Mouse (Mus musculus) T-helper 2 cell (primary cell): ENCODE measurements around the gene Fam196a.

Source experiments
- in situ Hi-C: fragments of 300-600 bp; cut with MboI, MseI; formaldehyde crosslinking; loops from one replicate; pipeline ENCODE4 v1.15.1; 2025; ENCODE audit warnings: high pct_unique_total_duplicates

The Fam196a gene

DNA sequence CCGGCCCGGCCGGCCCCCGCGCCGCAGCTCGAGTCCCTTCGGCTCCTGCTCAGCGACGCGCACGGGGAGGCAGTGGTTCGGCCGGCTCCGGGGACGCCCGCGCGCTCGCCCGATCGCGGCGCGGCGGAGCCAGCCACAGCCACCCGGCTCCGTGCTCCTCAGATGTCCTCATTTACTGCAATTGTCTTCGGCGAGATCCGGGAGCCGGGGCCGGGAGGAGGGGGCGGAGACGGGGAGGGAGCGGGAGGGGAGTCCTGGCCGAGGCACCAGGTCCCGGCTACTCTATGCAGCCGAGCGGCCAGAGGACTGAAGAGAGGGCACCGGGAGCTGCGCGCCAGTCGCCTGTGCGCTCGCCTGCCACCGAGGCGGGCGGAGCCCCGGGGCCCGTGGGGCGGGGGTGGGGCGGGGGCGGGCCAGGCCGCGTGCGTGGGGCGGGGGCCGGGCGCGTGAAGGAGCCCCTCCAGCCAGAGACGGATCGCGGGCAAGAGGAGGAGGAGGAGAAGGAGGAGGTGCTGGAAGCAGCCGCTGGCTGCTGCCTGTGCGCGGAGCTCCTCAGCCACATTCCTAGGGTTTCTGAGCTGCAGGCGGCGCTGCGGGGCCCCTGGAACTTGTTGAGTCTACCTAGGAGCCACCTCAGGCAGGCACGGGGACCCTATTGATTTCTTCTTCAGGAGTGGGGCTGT lies at the start of gene Fam196a:
Gene Fam196a, minus strand, starts transcription at position 504 of the 683 bp plus-strand sequence.
- in situ Hi-C loops = no loop called here

DNA sequence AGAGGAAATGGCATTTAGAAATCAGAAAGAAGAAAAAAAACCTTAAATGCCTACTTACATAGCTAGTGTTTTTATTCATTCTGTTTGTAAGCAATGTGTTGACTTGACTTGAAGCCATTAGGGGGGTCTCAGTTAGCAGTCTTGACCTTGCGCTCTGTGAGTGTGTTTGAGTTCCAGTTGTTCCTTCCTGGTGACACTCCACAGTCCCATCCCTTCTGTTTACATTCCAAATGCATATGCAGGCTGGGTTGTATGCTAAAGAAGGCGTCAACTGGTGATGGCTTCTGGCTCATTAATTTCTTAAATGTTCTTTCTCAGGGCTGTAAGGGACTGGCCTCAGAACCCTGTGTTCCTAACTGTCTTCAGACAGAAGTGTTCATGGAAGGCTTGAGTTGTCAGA lies 23.4 kb upstream of the Fam196a start:
- in situ Hi-C loops = no loop called here

DNA sequence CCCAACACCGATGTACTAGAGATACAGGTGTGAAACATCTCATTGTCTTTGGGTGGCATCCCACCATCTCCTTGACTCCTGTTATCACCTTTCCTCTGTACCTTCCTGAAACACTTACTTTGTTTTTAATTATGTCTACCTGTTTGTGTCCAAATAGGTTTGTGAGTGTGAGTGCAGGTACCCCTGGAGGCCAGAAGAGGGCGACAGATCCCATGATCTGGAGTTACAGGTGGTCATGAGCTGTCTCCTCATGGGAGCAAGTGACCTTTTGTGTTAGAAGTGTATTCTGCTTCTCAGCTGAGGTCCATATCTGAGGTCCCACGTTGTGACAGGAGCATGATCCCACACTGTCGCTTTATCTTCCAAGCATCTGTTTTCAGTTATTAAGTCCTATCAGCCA lies 22.6 kb upstream of the Fam196a start:
- in situ Hi-C loops = no loop called here

DNA sequence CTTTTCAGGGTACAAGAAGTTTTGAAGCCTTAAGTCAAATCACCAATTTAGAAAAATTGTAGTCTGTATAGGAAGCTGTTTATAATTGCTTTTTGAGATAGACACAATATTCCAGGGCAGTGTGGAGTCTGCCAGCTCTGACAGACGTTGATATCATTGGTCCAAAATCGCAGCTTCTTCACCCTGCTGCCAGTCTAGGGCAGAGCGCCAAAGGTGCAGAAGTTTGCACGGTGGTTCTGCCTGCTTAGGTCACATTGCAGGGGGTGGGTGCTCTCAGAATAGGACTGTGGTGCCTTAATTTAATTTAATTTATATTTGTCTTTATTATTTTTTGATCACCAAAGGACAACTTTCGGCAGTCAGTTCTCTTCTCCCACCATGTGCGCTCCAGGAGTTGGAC lies 20.9 kb upstream of the Fam196a start:
- in situ Hi-C loops = no loop called here

DNA sequence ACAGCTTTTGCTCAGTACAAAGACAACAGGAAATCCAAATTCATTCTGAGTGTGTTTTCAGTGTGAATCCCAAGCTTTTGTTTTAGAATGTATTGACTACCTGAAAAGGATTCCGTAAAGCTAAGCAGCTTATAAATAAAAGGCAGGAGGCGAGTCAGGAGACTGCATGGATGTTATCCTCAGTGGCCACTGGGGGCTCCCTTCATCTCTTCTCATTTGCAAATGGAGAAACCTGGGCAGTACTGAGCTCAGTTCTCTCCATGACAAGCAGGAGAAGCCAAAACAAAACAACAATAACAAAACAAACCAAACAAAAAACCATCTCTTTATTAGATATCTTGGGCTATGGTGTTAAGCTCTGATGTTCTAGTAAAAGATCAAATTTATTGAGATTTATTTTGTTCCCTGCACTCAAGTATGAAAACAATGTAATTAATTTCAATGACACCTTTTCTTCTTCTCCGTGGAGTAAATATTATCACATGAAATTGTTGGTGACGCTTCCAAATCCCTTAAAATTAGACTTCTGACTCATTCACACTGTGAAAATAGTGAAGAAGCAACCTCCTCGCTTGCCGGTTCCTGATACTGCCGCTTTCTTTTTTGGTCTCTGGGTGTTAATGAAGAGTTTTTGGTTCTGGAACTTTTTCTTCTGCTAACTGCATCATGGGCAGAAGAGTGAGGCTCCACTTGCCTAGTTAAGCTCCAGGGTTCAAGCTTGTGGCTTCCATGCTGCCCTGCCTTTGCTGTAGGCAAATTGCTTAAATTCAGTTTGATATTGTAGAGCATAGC lies 7.9 kb upstream of the Fam196a start:
- in situ Hi-C loops = no loop called here

DNA sequence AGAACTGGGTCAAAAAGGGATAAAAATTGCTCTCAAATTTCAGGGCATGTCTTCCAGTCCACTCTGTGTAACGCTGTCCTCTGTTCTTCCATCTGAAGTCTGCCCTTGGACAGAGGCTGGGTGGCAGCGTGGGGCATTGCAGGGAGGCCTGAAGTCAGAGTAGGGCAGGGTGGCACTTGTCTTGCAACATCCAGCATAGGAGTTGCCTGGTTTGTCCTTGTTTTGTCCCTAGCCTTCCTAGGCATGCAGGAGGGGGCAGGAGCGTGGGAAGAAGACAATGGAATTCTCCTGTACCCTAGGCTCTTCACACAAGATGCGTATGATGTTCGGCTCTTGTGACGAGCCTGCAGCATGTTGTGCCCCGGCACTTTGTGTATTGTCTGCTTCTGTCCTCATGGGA lies 5.5 kb upstream of the Fam196a start:
- in situ Hi-C loops = no loop called here

DNA sequence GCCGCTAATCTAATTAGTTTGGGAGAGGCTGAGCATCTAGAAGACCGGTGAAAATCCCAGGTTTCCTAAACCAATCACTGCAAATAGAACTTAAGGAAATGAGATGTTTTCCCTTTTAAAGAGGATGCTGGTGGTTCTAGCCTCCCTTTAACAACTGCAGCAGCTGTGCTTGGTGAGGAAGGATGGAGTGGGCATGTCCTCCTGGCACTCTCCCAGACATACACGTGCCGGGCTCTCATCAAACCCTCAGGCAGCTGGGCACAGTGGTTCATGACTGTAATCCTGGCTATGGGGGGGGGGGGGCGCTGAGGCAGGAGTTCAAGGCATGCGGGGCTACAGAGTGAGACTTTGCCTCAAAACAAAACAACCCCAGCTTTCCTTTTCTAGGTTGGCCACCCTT lies 4.8 kb upstream of the Fam196a start:
- in situ Hi-C loops = no loop called here

DNA sequence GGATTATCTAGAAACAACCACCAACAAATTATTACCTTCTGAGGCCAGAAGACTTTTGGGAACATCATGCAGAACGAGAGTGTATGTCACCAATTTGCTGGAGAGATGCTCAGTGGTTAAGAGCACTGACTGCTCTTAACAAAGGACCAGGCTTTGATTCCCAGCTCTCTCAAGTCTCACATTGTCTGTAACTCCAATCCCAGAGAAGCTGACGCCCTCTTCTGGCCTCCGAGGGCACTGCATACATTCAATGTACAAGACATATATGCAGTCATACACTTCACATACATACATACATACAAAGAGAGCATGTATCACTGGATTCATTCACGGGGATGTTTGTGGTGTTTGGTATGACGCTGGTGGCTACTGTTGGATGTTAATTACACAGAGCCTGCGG lies 3.7 kb upstream of the Fam196a start:
- in situ Hi-C loops = no loop called here

DNA sequence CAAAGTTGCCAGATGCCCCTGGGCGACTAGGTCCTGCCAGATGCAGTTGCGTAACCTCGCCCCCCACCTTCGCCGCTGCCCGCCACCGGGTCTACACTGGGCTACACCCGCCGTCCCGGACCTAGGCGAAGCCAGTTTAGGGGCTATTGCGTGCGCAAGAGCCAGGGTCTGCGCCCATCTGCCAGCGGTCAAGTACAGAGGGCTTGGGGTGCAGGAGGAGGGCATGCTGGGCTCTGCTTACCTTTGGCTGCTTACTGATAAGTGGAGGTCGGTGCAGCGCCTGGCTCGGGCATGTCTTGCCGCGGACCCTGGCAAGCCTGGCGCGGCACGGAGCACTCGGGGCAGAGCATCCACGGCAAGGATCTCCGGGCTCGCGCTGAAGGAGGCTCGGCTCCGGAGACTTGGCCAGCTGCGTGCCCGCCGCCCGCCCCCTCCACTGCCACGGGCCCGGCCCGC lies 731 bp downstream of the Fam196a start:
- in situ Hi-C loops = no loop called here

DNA sequence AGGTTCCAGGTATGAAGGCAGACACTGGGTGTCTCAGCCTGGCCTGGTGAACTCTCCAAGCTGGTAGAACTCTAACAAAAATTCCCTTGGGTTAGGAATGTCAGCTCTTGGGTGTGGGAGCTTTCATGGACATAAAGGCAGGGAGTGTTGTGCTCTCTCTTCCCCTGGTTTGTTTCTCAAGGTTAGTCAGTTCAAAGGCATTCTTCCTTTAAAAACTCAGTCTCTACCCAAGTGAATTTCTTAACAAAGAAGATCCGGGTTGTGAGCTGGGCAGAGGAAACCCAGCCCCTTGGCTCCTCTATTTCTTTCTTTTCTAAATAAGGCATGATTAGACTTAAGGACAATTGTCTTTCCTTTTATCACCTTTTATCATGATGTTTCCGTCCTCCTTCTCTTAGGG lies 6.3 kb downstream of the Fam196a start:
- in situ Hi-C loops = no loop called here

DNA sequence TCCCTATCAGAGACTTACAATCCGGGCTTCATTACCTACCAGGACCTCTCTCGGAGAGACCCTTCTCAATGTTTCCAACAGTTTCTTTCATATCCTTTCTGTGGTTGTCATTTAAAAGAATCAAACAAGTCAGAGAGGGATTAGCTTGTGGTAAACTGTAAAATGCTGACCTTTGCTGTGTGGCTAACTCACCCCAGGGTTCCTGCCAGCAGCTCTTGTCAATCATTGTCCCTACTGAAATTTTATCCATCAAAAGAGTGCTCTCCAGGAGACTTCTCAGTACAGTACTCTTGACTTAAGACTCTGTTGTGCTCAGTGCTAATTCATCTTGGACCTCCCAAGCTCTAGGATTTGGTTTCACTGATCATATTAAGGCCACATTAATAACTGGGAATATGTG lies 36.2 kb downstream of the Fam196a start:
- in situ Hi-C loops = no loop called here

DNA sequence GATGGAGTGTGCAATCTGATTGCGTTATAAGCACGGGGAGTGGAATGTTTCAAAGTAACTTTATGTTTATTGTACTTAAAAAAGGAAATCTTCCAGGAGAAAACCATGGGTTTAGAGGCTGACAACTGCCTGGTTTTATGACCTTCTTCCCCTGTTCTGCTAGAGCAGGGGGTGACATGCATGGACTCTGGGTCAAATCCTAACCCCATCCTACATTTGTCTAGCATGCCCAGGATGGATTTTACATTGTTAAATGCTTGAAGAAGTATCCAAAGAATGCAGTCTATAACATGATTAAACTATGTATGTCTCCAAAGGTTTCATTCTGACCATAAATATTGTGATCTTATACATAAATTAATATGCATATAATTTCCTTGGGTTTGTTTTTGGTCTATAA lies 38.8 kb downstream of the Fam196a start:
- in situ Hi-C loops = no loop called here

DNA sequence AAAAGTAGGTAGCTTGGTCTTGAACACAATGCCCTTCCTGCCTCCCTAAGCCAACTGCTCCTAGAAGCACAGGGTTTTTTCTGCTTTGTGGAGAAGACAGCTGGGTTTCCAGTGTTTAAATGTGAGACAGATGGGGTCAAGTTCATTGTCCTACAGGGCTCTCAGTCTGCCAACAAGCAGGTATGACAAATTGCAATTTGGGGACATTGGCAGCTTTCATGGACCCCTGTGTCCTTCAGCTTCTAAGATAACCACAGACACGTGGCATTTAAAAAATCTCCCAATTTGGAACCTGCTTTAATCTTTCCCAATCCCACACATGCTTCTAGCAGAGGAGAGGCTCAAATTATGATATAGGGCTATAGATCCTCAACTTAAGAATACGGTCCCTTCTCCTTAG lies 43.6 kb downstream of the Fam196a start:
- in situ Hi-C loops = no loop called here

DNA sequence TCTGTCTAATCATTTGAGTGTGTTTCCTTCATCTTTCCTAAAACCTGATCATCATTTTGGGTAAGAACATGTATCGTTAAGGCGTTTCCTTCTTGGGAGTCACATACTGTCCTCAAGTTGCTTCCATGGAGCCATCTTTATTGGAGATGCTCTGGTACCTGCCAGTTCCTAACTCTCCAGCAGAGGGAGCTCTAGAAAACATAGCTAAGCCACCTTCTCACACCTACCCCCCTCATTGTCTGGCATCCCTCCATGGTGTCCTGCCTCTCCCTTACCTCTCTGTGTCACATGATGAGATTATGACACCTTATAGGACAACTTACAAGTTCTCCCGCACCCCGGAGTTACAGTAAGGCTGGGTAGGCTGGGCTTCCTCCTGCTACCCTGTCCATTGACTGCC lies 45.3 kb downstream of the Fam196a start:
- in situ Hi-C loops = no loop called here

DNA sequence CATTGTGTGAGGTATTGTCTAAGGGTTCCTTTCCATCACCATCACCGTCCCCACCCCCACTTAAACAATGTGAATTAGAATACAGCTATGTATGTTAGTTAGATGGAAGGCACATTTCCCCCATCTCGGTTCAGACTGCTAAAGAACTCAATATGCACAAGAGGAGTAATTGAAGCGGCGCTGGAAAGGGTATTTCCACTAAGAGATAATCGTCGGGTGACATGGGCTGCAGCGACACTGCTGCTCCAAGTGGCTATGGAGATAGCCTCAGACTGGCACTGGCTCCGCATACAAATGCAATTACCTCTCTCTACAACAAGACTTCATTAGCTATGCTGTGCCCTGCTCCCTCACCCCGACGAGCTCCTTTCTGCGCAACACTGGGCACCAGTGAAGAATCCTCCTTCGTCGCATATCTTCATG lies 45.8 kb downstream of the Fam196a start:
- in situ Hi-C loops = no loop called here

DNA sequence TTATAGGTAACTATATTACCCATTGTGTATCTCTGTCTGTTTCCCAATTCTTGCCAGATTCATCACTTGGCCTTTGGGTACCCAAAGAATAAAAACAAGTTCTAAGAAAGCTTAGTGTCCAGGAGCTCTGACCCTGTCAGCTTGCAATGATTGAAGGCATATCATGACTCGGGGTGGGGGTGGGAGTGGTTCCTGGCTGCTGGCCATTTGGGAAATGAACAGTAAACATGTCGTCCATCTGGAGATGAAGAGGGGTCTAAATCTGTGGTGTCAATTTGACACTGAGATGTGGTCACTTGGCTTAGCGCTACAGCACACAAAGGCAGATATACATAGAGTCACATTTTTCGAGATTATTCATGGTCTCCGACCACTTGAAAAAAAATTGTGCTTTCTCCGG lies 54.7 kb downstream of the Fam196a start:
- in situ Hi-C loops = no loop called here

DNA sequence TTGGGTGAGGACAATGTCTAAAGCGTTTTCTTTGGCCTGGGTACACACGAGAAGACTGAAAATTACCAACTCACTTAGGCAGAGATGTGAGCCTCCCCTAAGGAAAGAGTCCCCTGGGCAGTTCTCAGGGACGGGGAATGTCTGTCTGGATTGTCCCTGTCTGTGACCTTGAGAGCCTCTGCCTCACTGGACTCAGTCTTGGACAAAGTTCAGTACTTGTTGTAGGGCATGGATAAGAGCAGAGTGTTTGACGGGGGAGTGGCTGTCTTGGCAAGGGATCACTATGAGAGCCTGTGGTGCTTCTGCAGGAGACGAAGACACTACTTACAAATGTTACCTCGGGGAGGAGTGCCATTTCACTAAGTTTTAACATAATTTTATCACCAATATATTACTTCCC lies 57.8 kb downstream of the Fam196a start:
- in situ Hi-C loops = no loop called here

DNA sequence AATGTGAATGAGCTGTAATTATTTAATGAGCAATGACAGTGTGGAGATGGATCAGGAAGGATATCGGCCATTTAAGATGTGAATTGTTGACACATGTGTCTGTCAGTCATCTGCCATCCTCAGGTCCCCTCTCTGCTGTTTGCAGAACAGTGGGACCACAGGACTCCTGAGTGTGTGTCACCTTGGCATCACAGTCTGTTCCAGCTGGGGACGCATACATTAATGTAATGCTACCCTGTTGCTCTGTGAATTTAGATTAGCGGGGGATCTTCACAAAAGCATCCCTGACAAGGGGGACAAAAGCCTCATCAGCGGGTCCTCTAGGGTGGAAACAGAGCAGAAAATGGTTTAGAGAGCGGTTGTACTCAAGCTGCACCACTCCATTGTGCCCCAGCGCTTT lies 59.2 kb downstream of the Fam196a start:
- in situ Hi-C loops = no loop called here

DNA sequence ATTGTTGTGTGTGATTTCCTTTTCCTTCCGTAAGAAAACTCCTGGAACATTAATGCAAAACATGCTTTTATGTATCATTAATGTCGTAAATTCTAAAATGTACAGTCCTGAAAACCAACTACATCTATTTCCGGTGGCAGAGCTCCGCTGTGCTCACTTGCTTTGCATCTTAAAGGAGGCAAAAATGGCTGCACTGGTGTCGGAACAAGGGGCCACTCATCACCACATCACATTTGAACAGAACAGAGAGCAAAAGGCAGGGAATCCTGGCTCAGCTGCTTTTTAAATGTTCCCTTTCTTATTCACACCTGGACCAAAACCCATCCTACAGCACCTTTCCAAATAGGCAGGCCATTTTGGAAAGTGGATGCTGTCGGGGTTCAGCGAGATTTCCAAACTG lies 65.2 kb downstream of the Fam196a start:
- in situ Hi-C loops = no loop called here

DNA sequence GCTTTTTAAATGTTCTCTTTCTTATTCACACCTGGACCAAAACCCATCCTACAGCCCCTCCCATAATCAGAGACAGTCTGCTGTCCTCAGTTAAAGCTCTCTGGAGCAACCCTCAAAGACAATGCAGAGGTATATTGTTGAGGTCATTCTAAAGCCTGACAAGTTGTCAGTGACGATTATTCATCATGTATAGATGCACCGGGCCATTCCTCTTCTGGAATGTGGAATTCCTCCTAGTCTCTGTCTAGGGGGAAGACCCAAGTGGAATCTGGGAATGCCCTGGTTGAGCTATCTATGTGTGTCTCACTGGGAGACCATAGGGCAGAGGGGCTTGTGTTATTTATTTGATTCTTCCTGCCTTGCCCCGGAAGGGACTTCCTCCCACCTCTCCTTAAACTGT lies 65.7 kb downstream of the Fam196a start:
- in situ Hi-C loops = no loop called here

DNA sequence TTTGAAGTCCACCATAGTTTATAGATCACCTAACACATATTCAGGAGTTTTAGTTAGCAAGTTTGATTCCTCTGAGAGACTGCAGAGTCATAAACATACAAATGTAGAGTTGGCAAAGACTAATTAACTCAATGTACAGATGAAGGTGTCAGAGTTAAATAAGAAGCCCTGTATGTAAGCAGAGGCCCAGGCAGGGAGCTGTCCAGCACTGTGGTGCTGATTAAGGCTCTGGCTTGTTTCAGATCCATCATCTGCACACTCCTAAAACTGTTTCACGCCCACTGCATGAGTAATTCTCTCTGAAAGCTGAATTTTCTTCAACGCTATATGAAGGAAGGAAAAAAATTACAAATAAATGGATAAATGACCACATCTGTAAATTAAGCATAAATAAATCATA lies 74.1 kb downstream of the Fam196a start:
- in situ Hi-C loops = no loop called here

DNA sequence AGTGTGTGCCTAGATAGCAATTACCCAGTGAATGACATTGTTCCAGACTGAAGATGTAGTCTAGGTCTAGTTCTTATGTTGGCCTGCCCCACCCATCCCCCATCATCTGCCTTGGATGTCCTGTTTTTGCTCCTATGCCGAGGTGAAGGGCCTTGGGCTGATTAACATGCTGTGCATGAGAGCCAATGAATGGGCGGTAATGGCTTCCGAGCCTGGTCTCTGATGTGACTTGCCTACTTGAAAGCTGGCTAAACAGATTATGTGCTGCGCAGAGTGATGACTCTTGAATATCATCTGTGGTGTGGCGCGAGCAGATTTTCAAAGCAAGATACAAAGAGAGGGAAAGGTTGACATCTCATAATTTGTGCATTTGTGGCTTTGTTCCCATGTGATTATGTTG lies 76.2 kb downstream of the Fam196a start:
- in situ Hi-C loops = no loop called here

DNA sequence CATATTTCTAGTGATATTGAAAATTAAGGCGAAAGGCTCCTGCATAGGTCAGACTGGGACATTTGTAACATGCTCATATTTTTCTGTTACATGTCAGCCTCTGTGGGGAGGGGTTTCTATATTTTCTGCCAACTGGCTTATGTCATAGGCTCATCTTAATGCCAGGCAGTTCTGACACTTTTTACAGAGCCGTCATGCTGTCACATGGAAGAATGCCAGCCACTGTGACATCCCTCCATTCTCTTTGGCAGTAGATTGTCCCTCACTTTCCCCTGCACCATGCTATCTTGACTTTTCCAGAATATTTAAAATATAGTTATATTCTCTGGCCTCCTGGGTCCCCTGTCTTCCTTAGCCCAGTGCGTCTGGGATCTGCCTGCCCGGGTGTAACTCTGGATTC lies 95.5 kb downstream of the Fam196a start:
- in situ Hi-C loops = no loop called here
